Mouse (Mus musculus) forebrain, embryonic 11.5 days (tissue): ENCODE measurements at regions not wholly inside any gene's neighbourhood (a gene's known extent, or its start where the extent isn't known, plus 50 kb on each side); places are given as distances from the start of the nearest gene placed in this dataset.

Experiments
- ATAC-seq: fragments of 200-750 bp; cut with Nextera tagmentation; replicated peaks from 2 replicates; pipeline ENCODE4 v1.8.0; 2017; ENCODE audit warnings: moderate TSS enrichment; ENCODE audit not compliant: low FRiP score
- DNase-seq: peaks from one replicate; pipeline ENCODE4 v3.0.0-alpha.2; 2017; ENCODE audit warnings: low spot score
- H3K27ac ChIP-seq: fragments of 300-500 bp; sonication (generic); 2 replicates; pipeline ENCODE4 v1.5.1; 2014; ENCODE audit warnings: low read depth, low read length
- H3K27me3 ChIP-seq: fragments of 300-500 bp; sonication (generic); 2 replicates; pipeline ENCODE4 v1.6.1; 2014; ENCODE audit warnings: mild to moderate bottlenecking, low read length, mixed read lengths; ENCODE audit not compliant: control insufficient read depth, insufficient read depth
- H3K36me3 ChIP-seq: fragments of 300-500 bp; sonication (generic); 2 replicates; pipeline ENCODE4 v1.6.1; 2014; ENCODE audit warnings: mild to moderate bottlenecking, low read length, moderate library complexity, mixed read lengths; ENCODE audit not compliant: control insufficient read depth, insufficient read depth
- H3K4me1 ChIP-seq: fragments of 300-500 bp; sonication (generic); replicated peaks from 2 replicates; pipeline ENCODE4 v1.6.1; 2014; ENCODE audit warnings: low read length, mixed read lengths; ENCODE audit not compliant: control insufficient read depth, insufficient read depth
- H3K4me2 ChIP-seq: fragments of 300-500 bp; sonication (generic); 2 replicates; pipeline ENCODE4 v1.6.1; 2014; ENCODE audit warnings: low read depth, mild to moderate bottlenecking, low read length, moderate library complexity, mixed read lengths; ENCODE audit not compliant: severe bottlenecking
- H3K4me3 ChIP-seq: fragments of 300-500 bp; sonication (generic); 2 replicates; pipeline ENCODE4 v1.5.1; 2014; ENCODE audit warnings: low read depth, low read length
- H3K9ac ChIP-seq: fragments of 300-500 bp; sonication (generic); 2 replicates; pipeline ENCODE4 v1.6.1; 2014; ENCODE audit warnings: low read length
- H3K9me3 ChIP-seq: fragments of 300-500 bp; sonication (generic); 2 replicates; pipeline ENCODE4 v1.6.1; 2016; ENCODE audit warnings: low read length, mixed read lengths; ENCODE audit not compliant: control insufficient read depth
- WGBS: fragments of 180-500 bp; shearing (Covaris S2); extraction: QIAGEN DNeasy Blood & Tissue Kit; methylation state at CpG from one replicate; pipeline ENCODE4 v1.1.7; 2014; 5-methylcytosine and 5-hydroxymethylcytosine counted together

DNA sequence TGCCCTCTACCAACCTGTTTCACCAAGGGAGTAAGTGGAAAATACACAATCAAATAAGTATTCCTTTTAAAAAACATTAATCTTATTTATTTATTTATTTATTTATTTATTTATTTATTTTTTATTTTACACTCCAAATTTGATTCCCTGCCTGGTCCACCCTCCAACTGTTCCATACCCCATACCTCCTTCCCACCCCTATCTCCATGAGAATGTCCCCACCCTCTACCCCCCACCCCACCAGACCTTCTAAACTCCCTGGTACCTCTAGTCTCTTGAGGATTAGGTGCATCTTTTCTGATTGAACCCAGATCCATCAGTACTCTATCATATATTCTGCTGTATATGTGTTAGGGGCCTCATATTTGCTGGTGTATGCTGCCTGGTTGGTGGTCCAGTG lies 538.4 kb upstream of the Cdh8 start:
- ATAC-seq (peak; percentile 61; the same call in 1 of the 2 replicates), DNase-seq (no peak)
- Histone ChIP-seq H3K4me1 (no peaks in the 10 kb centered on the region), H3K36me3 (no peaks in the 10 kb centered on the region), H3K4me2 (no peak overlapping the region), H3K27ac (no peak overlapping the region), H3K4me3 (no peak overlapping the region), H3K9ac (no peak overlapping the region), H3K9me3 (no peaks in the 10 kb centered on the region), H3K27me3 (no peaks in the 10 kb centered on the region)

DNA sequence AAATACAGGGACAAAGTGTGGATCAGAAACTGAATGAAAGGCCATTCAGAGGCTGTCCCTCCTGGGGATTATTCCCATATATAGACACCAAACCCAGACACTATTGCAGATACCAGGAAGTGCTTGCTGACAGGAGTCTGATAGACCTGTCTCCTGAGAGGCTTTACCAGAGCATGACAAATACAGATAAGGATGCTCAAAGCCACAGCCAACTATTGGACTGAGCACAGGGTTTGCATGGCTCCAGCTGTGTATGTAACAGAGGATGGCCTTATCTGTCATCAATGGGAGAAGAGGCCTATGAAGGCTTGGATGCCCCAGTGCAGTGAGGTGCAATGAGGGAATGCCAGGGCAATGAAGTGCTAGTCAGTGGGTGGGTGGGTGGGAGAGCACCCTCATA lies 537.6 kb upstream of the Cdh8 start:
- ATAC-seq = no peak
- H3K4me2 ChIP-seq = no peak overlapping the region

DNA sequence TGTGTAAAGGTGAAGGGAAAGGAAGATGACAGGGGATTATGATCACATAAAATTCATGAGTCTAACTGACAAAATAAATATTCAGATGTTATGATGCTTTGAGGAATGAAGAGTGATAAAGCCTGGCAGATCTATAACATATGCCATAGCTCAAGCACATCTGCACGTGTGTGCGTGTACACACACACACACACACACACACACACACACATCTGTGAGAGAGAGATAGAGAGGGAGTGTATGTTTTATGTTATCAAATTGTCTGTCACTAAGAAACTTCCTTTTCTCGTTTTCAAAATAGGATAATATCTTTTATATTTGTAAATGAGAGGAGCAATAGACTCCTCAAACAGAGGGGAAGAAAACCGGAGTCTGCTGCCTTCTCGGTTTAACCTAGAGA lies 516.9 kb upstream of the Cdh8 start:
- Histone ChIP-seq H3K9ac (no peak overlapping the region), H3K9me3 (no peaks in the 10 kb centered on the region), H3K27me3 (no peaks in the 10 kb centered on the region), H3K4me3 (no peak overlapping the region), H3K4me2 (no peak overlapping the region), H3K27ac (no peak overlapping the region), H3K4me1 (no peaks in the 10 kb centered on the region), H3K36me3 (no peaks in the 10 kb centered on the region)
- DNase-seq (no peak), ATAC-seq (no peak)
- WGBS = 91% methylated on average over 5 of the region's 5 CpGs

More for the DNA sequence above, 537.6 kb upstream of the Cdh8 start:
- Histone ChIP-seq H3K9me3 (no peaks in the 10 kb centered on the region), H3K4me3 (no peak overlapping the region), H3K4me1 (no peaks in the 10 kb centered on the region), H3K9ac (no peak overlapping the region), H3K36me3 (no peaks in the 10 kb centered on the region), H3K27me3 (no peaks in the 10 kb centered on the region), H3K27ac (no peak overlapping the region)
- no peak for DNase-seq
